Mouse (Mus musculus) left cerebral cortex, postnatal 25 days (tissue): ENCODE measurements around the gene Supt4a. TPM values are rescaled to one million over a fixed set of nuclear protein-coding genes. Genes with fewer than 3 reads are reported as not detected.

Experiments used
- DNase-seq, 2 experiments: peaks; one replicate each; pipeline ENCODE4 v3.0.0; 2022; ENCODE audit warnings: low spot score in 2 of 2, mixed read lengths in 1 of 2
- intact Hi-C: fragments of 180-260 bp; cut with DNase I; formaldehyde crosslinking; loops from one replicate; pipeline ENCODE4 v1.15.1; 2025
- microRNA-seq, 2 experiments: library from miRNA; unstranded; fragments of <30 nt; microRNA quantifications; one replicate each; pipeline ENCODE4 v1.2.0; 2022
- total RNA-seq, 2 experiments: library from RNA; stranded (reverse); gene quantifications; 2 replicates each; pipeline ENCODE4 v1.2.3; 2021

The Supt4a gene
- total RNA-seq, 2 experiments from 2014 or later, result 69.9 to 86.3 TPM

GRCm38 (mm10) chr11:87761181-87761721 is 23.9 kb downstream of the Supt4a start:
- intact Hi-C loops, result loop anchor here (2.0 to 5.0 kb wide), 3 partner anchors 99 to 164 kb away; partner anchors contain the start of gene Rnf43
- peak in 1 of 2 experiments; percentile 34 for DNase-seq

GRCm38 (mm10) chr11:87761806-87762701 is 24.7 kb downstream of the Supt4a start:
- DNase-seq, result peak; percentile 39 to 63
- intact Hi-C loops, result loop anchor here (2.0 to 5.0 kb wide), 4 partner anchors 25 to 165 kb away; partner anchors contain the start of genes Rnf43 and Supt4a

- intact Hi-C loops, result loop anchor here (2.0 to 5.0 kb wide), 3 partner anchors 26 to 166 kb away; partner anchors contain the start of genes Rnf43 and Supt4a
- peak; percentile 50 to 53 for DNase-seq
Observed at GRCm38 (mm10) chr11:87762702-87763385, 25.5 kb downstream of the Supt4a start.

GRCm38 (mm10) chr11:87763511-87763987 is 26.2 kb downstream of the Supt4a start:
- intact Hi-C loops, result loop anchor here (2.0 to 5.0 kb wide), 3 partner anchors 27 to 166 kb away; partner anchors contain the start of genes Rnf43 and Supt4a
- DNase-seq, result peak; percentile 84 to 93

- intact Hi-C loops, result loop anchor here (2.0 to 5.0 kb wide), 3 partner anchors 27 to 167 kb away; partner anchors contain the start of genes Rnf43 and Supt4a
- DNase-seq, result peak; percentile 51 to 52
Observed at GRCm38 (mm10) chr11:87763988-87764876, 26.9 kb downstream of the Supt4a start.

GRCm38 (mm10) chr11:87768745-87769144 is 31.4 kb downstream of the Supt4a start:
- DNase-seq, result no peak
- intact Hi-C loops, result no loop called here

GRCm38 (mm10) chr11:87770989-87771388 is 33.6 kb downstream of the Supt4a start:
- intact Hi-C loops, result loop anchor here (1.0 kb wide), 1 partner anchor 109 kb away; the partner anchor contains the start of gene Rnf43
- DNase-seq, result peak; percentile 49 to 64

GRCm38 (mm10) chr11:87772354-87772753 is 35.0 kb downstream of the Supt4a start:
- no peak for DNase-seq
- intact Hi-C loops, result no loop called here

- intact Hi-C loops, result no loop called here
- DNase-seq, result peak; percentile 62 to 63
Observed at GRCm38 (mm10) chr11:87778100-87778765, 40.9 kb downstream of the Supt4a start.

GRCm38 (mm10) chr11:87778915-87779314 is 41.6 kb downstream of the Supt4a start:
- DNase-seq, result no peak
- intact Hi-C loops, result no loop called here

GRCm38 (mm10) chr11:87779392-87779791 is 42.0 kb downstream of the Supt4a start:
- no peak for DNase-seq
- intact Hi-C loops, result no loop called here

- intact Hi-C loops, result no loop called here
- no peak for DNase-seq
Observed at GRCm38 (mm10) chr11:87780130-87780529, 42.8 kb downstream of the Supt4a start.

- intact Hi-C loops, result no loop called here
- no peak for DNase-seq
Observed at GRCm38 (mm10) chr11:87790088-87790487, 52.7 kb downstream of the Supt4a start.

Small RNA genes within 50 kb of the gene (microRNA-seq; reads per million reads assigned to microRNA genes)
- 0 reads per million in 2 experiments for gene Mir142
- gene Mir142b, result 0 reads per million in 2 experiments

Other genes starting within 250 kb of the Supt4a start
- gene Gm11492, start 170.9 kb upstream of the Supt4a start, total RNA-seq, result not detected
- gene Sept4, start 168.6 kb upstream of the Supt4a start, total RNA-seq, result 100 to 1,000 TPM; 135 to 151 TPM
- gene Mtmr4, start 145.4 kb upstream of the Supt4a start, total RNA-seq, result 10 to 100 TPM; 90.6 to 95.2 TPM
- under 1 TPM; 0.27 to 0.71 TPM for gene Hsf5, start 120.4 kb upstream of the Supt4a start, total RNA-seq
- 1 to 10 TPM; 1.9 to 2.7 TPM for gene Rnf43, start 74.8 kb upstream of the Supt4a start, total RNA-seq
- 100 to 1,000 TPM; 165 to 189 TPM for gene Tspoap1, start 23.0 kb downstream of the Supt4a start, total RNA-seq
- gene Mpo, start 56.0 kb downstream of the Supt4a start, total RNA-seq, result not detected
- under 1 TPM; 0.32 to 0.44 TPM for gene Lpo, start 90.7 kb downstream of the Supt4a start, total RNA-seq
- gene Mks1, start 115.7 kb downstream of the Supt4a start, total RNA-seq, result 1 to 10 TPM; 4.2 to 4.4 TPM
- under 1 TPM in 1 of 2 experiments, not detected in 1; 0.39 TPM for gene Epx, start 138.0 kb downstream of the Supt4a start, total RNA-seq
- gene Olfr462, start 154.7 kb downstream of the Supt4a start, total RNA-seq, result not detected
- not detected for gene Olfr463, start 159.8 kb downstream of the Supt4a start, total RNA-seq
- gene Olfr464, start 183.4 kb downstream of the Supt4a start, total RNA-seq, result 1 to 10 TPM; 3.0 to 3.7 TPM
- 100 to 1,000 TPM; 580 to 594 TPM for gene Dynll2, start 250.0 kb downstream of the Supt4a start, total RNA-seq